Mouse (Mus musculus) bone marrow, adult 2 months (tissue): ENCODE data around the gene Fbxl17. TPM values are rescaled to one million over a fixed set of nuclear protein-coding genes. Genes with fewer than 3 reads are reported as not detected.

Source experiments
- H3K27ac ChIP-seq: fragments of 200-500 bp; 2 replicates; pipeline ENCODE4 v1.5.1; 2012; ENCODE audit warnings: low read depth, mild to moderate bottlenecking, control low read depth, inconsistent platforms, low read length; ENCODE audit not compliant: control insufficient read depth, poor library complexity, insufficient read depth
- H3K4me1 ChIP-seq: fragments of 200-500 bp; 2 replicates; pipeline ENCODE4 v1.6.1; 2011; ENCODE audit warnings: low read length; ENCODE audit not compliant: control insufficient read depth, insufficient read depth
- H3K4me3 ChIP-seq: fragments of 200-500 bp; replicated peaks from 2 replicates; pipeline ENCODE3; 2011; ENCODE audit warnings: mild to moderate bottlenecking, low read depth, low read length, control low read depth; ENCODE audit not compliant: control insufficient read depth
- CTCF ChIP-seq: fragments of 200-500 bp; IDR thresholded peaks from 2 replicates; pipeline ENCODE4 v1.5.1; 2011; ENCODE audit warnings: low read length, control low read depth; ENCODE audit not compliant: control insufficient read depth, insufficient read depth
- POLR2A ChIP-seq: fragments of 200-500 bp; IDR thresholded peaks from 2 replicates; pipeline ENCODE4 v1.6.1; 2011; ENCODE audit warnings: low read depth, mild to moderate bottlenecking, control low read depth, low read length, borderline replicate concordance; ENCODE audit not compliant: control insufficient read depth
- WGBS: fragments of 180-500 bp; shearing (Covaris S2); methylation state at CpG from one replicate; pipeline ENCODE4 v1.1.7; 2018; 5-methylcytosine and 5-hydroxymethylcytosine counted together
- polyA plus RNA-seq: library from polyadenylated mRNA; stranded (reverse); fragments of >200 nt; gene quantifications from 2 replicates; pipeline ENCODE4 v1.2.4, GENCODE M21; 2011; ENCODE audit warnings: low replicate concordance; ENCODE audit not compliant: missing spikeins, insufficient read depth, insufficient read length

Gene Fbxl17
- polyA plus RNA-seq, 1 experiment: 10.7 TPM

DNA sequence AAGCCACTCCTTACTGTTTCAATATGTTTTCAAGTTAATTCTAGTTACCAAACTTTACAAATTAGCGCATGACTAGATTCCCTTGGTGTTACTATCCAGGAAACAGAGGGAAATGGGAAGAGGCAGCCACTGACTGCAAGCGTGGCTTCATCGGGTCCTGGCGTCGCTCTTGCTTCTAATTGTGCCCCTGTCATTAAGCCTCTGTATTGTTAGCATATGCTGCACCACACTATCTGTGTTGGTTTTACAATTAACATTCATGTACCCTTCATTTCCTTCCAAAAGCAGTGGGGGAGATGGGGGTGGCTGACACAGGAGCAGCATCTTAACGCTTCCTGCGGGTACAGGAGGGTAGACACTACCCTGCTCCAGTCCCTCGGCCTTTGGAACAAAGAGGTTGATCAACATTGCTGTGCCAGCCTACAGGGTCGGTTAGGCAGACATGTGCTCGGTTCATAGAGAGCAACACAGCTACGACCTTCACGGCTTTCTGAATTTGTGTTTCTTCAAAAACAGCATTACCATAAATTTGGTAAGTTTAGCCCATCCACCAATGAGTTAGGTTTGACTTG, 197.9 kb downstream of the Fbxl17 start:
- H3K4me3 ChIP-seq: no peak overlapping the region
- 92% methylated on average over 12 of the region's 12 CpGs for WGBS
- no peak overlapping the region for H3K27ac ChIP-seq
- TF ChIP-seq CTCF (no peak), POLR2A (no peak)
- H3K4me1 ChIP-seq: no peaks in the 10 kb centered on the region

DNA sequence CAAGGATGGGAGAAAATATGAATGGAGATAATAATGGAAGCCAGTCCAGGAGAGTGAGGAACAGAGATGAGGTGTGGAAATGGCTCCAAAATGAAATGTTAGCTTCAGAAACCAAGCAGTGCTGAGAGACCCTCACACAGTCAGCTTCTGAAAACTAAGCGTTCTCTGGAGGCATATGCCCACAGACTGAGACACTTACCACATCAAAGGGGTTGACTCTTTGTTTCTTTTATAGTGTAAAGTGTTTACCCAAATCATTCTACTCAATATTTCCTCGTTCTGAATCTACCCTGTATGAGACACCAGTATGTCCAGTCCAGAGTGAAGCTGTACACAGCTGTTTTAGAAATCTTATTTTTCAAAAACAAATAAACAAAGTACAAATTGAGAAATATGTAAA, 204.3 kb downstream of the Fbxl17 start:
- WGBS: 73% methylated on average over 2 of the region's 2 CpGs
- Histone ChIP-seq H3K4me1 (no peaks in the 10 kb centered on the region; the same call in 1 of the 2 replicates), H3K4me3 (no peak overlapping the region), H3K27ac (no peak overlapping the region)
- TF ChIP-seq POLR2A (no peak), CTCF (no peak)

DNA sequence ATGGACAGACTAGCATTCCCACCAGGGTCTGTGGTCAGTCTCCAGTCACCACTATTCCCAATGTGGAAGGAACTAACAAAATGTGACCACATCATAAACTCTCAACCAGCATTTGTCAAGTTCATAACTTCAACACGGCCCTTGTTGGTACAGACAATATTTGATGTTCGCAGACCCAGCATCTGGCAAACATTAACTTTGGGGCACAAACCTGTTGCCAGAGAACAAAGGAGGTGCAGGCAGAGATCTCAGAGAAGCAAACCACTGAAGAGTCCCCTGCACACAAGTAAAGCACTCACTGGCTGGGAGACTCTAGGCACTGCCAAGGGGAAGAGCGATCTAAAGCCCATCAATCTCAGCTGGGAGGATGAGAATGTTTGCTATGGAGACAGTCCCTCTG, 204.9 kb downstream of the Fbxl17 start:
- 82% methylated on average over 3 of the region's 3 CpGs for WGBS
- H3K27ac ChIP-seq: no peak overlapping the region

DNA sequence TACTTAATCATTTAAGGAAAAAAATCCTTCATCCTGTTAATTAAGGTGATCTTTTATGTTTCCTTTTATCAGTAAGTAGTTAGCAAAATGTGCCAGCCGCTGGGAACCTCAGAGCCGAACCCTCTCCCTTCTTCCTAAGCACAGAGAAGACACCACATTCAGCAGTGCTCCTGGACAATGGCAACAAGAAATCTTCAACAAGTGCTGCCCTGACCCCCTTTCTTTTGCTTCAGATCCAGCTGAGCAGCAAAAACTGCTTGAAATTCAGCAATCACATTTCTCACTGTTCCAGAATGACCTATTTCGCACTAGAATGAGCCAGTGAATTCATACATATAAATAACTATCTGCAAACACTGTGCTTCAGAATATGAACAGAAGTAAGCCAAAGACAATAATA, 205.8 kb downstream of the Fbxl17 start:
- WGBS: 91% methylated on average over 3 of the region's 3 CpGs

More for the DNA sequence above, 204.9 kb downstream of the Fbxl17 start:
- Histone ChIP-seq H3K4me3 (no peak overlapping the region), H3K4me1 (no peaks in the 10 kb centered on the region; the same call in 1 of the 2 replicates)
- no peak for TF ChIP-seq CTCF
- TF ChIP-seq POLR2A: no peak

DNA sequence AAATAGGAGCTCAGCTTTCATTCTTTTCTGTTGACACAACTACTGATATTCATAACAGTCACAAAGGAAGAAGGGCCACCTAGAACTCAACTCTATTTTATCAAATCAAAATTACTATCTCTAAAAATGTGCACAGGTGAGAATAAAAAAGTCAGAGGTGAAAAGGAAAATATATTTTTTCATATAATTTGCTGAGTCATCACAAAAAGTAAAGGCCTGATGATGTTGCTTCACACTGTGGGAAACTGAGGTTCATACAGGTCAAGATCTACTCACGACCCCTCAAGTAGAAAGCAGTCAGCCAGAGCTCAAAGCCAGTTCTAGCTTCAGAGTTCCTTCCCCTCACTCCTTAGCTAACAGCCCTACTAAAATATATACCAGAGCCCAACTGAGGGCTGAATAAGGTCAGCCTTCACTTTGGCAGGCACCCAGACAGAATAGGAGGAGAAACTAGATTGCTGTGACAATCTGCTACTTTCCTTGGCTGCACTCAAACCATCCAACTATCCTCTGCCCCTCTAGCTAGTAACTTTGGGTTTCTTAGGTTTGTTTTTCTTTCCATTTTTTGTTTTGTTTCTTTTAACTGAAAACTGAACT, 210.4 kb downstream of the Fbxl17 start:
- TF ChIP-seq POLR2A (no peak), CTCF (no peak)
- Histone ChIP-seq H3K27ac (no peak overlapping the region), H3K4me1 (no peaks in the 10 kb centered on the region; the same call in 1 of the 2 replicates), H3K4me3 (no peak overlapping the region)
- WGBS: 85% methylated on average over 1 of the region's 1 CpGs

More for the DNA sequence above, 205.8 kb downstream of the Fbxl17 start:
- no peak overlapping the region for H3K4me3 ChIP-seq
- no peak overlapping the region for H3K27ac ChIP-seq
- TF ChIP-seq CTCF (no peak), POLR2A (no peak)
- no peaks in the 10 kb centered on the region; the same call in 1 of the 2 replicates for H3K4me1 ChIP-seq

DNA sequence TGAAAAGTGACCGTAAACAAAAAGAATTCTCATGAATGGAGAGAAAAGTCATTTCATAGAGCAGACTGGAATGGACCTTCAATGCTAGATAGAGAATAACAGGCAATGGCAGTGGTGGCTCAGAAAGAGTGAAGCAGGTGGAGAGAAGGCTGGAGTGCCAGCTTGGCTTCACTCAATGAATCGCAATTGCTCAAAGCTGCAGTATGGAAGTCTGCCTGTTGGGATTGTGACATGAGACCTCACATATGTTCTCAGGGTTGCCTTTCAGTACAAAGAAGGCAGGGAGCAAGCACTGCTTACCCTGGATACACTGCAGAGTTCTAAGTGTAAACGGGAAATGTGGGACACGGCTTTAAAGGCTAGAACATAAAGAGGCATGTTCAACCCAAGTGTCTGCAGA, 211.0 kb downstream of the Fbxl17 start:
- whole genome bisulfite sequencing: 90% methylated on average over 4 of the region's 4 CpGs
- TF ChIP-seq POLR2A (no peak), CTCF (no peak)
- Histone ChIP-seq H3K4me1 (no peaks in the 10 kb centered on the region; the same call in 1 of the 2 replicates), H3K4me3 (no peak overlapping the region), H3K27ac (no peak overlapping the region)

DNA sequence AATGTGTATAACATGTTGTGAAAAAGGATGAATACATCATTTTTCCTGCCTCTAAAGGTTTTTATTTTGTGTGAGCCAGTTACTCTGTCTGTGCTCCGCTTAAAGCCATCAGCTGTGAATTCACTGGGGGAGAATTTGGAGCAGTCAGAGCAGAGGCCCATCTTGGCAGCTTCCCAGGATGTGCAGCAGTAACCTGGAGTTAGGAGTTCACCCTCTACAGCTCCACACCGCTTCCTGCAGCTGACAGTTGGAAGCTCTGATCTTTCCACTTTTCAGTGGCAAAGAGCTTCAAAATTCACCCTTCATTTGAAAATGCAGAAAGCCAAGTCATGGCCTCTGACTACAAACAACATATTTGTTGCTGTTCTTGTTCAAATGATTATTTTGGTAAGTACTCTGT, 212.4 kb downstream of the Fbxl17 start:
- Histone ChIP-seq H3K27ac (no peak overlapping the region), H3K4me3 (no peak overlapping the region), H3K4me1 (no peaks in the 10 kb centered on the region)
- 87% methylated on average over 2 of the region's 2 CpGs for WGBS
- TF ChIP-seq CTCF: no peak
- no peak for TF ChIP-seq POLR2A

DNA sequence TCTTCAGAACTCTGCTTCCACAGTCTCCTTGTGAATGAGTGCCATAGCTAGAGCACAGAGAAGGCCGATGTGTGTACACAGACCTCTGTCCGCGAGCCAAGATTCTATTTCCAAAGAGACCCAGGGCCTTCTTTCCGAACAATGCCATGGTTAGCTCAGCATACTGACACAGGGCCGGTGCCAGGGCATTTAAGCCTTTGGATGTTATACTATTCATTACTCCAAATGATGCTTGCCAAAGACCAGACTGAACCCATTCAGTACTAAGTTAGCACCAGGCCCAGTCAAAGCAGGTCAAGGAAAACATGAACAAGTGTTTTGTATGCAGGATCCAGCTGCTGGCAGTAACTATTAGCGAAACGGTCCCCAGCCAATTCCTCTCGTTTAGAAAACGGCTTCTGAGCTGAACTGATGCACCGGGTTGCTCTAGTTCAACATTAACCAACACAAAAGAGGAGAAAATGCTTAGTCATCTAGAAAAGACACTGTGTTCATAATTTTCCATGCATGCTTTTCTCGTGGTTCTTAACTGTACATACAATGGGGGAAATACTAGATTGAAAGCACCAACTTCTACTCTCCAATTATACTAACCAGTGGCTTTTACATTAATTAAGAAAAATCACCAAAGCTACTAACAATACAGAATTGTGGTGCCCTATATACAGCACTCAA, 214.4 kb downstream of the Fbxl17 start:
- WGBS: 81% methylated on average over 11 of the region's 11 CpGs
- Histone ChIP-seq H3K4me1 (no peaks in the 10 kb centered on the region), H3K4me3 (no peak overlapping the region), H3K27ac (no peak overlapping the region)
- TF ChIP-seq CTCF (no peak), POLR2A (no peak)

DNA sequence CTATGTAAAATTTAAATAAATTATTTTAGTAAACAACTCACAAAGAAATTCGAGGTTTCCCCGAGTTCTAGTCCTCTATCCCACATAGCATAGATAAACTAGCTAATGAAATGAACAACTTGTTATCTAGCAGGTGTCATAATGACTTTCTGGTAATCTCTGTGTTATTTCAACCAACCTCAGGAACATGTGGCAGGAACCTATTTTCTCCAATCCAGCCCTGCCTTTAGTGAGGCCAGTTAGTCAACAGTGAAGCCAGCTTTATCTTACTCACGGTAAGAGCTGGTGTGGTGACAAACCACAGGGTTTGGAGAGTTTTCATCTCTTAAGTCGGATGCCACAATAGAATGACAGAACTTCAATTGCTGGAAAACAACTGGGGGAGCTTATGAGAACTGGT, 215.7 kb downstream of the Fbxl17 start:
- Histone ChIP-seq H3K27ac (no peak overlapping the region), H3K4me3 (no peak overlapping the region), H3K4me1 (no peaks in the 10 kb centered on the region)
- TF ChIP-seq POLR2A (no peak), CTCF (no peak)
- WGBS: 51% methylated on average over 4 of the region's 4 CpGs
